Mouse (Mus musculus): ENCODE measurements around the gene S1pr2.
A peak's percentile ranks its signal among the peaks of the same experiment; 100 is the strongest.

The S1pr2 gene

DNA sequence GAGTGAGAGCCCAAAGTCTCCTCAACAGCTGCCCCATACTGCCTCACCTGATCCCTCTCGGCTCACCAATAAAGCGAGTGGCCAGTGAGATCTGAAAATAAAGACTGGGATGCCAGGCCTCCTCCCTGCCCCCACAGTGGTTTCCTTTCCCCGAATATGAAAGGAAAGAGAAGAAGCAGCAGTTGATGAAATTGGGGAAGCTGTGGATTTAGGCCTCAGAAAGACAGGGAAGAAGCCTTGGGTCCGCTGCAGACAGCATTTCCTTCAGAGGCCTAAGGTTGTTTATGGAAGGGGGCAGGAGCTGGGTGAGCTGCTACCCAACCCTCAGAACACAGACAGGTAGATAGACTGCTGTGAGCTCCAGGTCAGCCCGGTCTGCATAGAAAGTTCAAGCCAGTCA, 9.8 kb downstream of the S1pr2 start:
- no peak for DNase-seq (ENCODE audit: low read depth, low spot score)

DNA sequence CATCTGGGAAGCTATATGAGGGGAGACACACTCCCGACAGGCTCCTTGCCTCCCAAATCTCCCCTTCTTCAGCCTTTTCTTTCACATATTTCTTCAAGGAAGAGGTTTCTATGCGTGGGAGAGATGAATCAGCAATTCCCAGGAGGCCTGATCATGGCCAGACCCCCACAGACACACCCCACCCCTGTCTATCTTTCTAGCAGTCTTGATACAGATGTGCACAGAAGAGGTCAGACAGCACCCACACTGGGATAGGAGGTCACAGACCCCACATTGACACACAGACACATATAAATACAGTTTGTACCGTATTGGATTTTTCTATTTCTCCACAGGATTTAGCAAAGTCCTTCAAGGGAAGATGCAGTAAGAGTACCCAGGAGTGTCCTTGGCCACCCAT, 10.6 kb downstream of the S1pr2 start:
- DNase-seq (ENCODE audit: low read depth, low spot score) = no peak

DNA sequence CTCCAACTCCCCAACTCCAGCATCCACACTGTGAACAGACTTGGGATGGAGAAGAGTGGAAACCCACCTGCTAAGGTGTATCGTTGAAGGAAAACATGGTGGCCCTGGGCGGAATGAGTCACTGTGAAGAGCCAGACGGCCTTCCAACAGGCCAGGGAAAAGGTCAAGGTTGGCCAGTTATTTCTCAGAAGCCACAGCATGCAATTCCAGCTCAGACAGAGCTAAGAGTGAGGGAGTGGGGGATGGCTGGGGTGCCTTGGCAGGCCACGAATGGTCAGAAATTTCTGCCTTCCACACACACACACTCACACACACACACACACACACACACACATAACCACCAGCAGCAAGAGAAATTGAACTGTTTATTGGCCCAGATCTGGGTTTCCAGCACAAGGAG, 11.0 kb downstream of the S1pr2 start:
- no peak for DNase-seq (ENCODE audit: low read depth, low spot score)

DNA sequence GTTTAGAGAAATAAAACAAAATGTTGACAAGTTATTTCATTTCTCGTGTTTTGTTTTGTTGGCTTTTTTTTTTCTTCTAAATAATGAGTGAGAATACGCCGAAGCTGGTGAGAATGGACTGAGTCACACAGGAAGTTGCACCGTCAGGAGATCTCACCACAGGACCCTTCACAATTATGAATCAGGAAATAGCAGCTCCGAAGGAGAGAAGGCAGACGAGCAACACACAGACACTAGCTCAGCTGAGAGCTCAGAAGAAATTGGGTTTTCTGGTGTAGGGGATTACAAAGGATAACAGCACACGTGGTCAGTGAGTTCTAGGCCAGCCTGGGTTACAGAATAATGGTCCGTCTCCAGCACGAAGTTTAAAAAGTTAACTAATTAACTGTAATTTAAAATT, 15.0 kb downstream of the S1pr2 start:
- DNase-seq (ENCODE audit: low read depth, low spot score) = no peak

DNA sequence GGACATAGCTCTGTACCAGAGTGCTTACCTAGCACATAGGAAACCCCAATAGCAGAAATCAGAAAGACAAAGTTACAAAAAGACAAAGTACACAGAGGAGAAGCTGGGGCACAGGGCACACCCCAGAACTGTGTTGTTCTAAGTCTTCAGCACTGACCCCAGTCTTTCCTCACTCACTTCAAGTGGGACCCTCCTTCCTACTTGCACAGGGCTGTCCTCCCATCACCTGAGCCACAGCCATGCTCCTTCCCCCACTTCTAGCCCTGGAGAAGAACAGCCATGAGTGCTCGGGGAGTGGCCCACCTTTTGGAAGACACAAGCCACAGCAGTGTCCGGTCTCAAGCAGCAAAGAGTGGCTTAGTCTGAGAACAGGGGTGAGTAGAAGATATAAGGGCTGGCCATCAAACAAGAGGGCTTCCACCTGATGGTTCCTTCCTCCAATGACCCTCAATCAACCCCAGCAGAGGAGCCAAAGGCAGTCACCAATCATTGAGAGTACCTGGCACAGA, 17.1 kb downstream of the S1pr2 start, which contains the start of gene Dnmt1:
Dnmt1 (minus strand) TSS at position 459 of the 509 bp plus-strand sequence.
- DNase-seq (ENCODE audit: low read depth, low spot score) = no peak

DNA sequence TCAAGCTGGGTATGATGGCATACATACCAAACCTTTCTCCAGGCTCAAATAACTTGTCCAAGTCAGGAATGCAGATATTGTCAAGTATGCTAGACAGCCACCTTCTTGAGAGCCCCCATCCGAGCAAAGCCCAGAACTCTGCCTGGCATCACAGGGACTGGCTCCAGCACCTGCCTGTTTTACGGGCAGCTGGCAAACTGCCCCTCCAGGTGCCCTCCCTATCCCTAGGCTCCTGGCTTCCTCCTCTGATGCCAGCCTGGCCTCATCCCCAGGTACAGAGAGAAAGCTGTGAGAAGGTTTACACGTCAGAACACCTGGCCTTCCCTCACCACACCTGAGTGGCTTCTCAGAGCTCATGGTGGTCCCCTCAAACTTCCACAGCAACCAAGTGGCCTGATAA, 19.6 kb downstream of the S1pr2 start:
- DNase-seq (ENCODE audit: low read depth, low spot score) = no peak

DNA sequence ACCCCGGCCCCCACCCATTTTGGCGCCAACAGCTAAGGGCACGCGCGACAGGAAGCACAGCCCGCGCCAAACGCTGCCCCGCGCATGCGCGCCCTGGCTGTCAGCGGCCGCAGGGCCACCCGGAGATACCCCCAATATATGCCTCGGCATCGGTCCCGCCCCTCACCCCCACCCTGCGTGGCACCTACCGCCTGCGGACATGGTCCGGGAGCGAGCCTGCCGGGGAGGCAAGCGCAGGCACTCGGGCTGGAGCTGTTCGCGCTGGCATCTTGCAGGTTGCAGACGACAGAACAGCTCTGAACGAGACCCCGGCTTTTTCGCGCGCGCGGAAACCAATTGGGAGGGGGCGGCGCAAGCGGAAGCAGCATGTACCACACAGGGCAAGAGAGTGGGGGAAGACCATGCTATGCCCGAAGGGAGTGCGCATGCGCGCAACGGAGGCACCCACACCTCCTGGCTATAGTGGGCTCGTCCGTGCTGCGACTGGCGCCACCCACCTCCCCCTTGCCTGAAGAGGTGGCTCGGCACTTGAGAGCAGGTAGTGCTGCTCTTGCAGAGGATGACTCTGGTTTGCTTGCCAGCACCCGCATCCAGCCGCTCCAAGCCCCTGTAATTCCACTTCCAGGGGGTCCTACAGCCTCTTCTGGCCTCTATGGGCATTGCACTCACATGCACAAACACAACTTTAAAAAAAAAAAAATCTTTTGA, 23.9 kb downstream of the S1pr2 start:
- DNase-seq (ENCODE audit: low read depth, low spot score) = peak; percentile 97

DNA sequence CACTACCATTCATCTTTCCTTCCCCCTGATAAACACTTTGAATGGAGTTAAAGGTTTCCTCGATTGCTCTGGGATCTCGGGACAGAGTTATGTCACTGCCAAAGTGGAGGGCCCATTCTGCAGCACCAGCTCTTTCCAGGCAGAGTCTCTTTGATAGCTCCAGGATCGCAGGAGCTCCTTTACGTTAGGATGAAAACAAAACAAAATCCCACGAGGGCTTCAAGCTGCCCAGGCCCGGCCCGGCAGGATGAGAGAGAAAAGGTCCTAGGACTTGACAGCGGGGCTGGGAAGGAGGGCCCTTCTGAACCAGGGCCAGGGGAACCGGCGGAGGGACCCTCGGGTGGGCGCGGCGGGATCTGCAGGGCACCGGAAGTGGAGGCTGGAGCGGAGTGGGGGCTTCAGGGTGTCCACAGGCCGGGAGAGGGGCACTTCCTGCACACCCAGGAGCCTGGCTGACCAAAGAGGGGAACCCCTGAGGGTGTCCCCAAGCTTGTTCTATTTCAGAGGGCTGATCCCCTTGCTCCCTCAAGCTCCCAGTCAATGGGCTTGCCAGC, 24.5 kb downstream of the S1pr2 start:
- DNase-seq (ENCODE audit: low read depth, low spot score) = no peak

DNA sequence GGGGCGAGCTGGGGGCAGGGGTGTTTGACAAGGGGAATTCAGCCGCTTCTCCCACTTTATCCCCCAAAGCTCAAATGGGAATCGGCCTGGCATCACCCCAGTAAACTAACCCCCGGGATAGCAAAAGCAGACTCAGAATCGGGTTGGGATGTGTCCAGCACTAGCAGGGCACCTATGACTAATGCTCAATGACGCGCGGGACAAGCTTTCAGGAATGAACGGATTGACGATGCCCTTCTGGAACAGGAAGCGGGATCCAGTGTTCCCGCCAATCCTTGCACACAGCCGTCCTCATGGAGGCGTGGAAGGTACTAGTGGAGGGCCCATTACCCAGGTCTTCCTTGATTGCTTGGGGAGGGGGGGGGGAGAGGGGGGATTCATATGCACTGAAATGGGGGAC, 25.1 kb downstream of the S1pr2 start:
- DNase-seq (ENCODE audit: low read depth, low spot score) = no peak

DNA sequence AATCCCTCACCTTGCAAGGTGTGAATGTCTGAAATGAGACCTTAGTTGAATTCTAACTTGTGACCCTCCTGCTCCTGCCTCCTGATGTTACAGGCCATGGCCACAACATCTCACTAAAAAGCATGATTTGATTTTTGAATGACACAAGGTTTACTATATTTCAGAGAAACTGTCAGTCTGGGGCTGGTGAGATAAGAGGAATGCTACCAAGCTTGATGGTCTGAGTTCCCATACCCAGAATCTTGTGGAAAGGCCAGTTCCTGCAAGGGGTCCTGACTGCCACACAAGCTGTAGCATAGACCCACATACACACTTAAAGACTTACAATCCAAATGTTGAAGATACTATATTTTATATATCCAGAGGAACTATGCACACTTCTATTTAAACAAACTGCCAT, 26.2 kb downstream of the S1pr2 start:
- no peak for DNase-seq (ENCODE audit: low read depth, low spot score)

DNA sequence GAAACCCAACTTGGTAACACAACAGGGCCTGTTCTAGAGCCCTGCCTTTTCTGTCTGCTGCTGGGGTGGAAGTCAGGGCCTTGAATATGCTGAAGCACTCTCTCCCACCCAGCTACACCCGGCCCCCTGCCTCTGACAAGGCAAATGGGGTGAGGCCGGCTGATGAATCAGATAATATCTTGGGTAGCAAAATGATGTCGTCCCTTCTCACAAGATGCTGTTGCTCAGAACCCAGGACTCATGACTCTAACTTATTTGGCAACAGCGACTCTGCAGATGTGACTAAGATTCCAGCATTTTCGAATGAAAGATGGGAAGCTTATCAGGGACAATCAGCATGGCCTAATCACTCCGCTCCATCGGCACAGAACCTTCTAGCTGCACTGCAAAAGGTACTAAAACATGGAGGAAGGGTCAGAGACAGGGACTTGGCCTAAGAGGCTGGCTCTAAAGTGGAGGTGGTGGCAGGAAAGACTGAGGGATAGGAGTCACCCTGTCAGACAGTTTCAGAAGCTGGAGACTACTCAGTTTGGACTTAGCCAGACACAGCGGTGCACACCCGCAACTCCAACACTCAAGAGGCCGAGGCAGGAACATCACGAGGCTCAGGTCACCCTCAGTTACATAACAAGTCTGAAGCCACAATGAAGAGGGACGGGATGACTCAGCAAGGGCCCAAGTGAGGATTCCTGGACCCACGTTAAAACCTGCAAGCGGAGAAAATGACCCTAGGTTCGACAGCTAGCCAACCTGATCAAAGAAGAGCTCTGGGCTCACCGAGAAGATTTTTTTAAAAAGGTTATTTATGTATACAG, 30.3 kb downstream of the S1pr2 start:
- no peak for DNase-seq (ENCODE audit: low read depth, low spot score)

DNA sequence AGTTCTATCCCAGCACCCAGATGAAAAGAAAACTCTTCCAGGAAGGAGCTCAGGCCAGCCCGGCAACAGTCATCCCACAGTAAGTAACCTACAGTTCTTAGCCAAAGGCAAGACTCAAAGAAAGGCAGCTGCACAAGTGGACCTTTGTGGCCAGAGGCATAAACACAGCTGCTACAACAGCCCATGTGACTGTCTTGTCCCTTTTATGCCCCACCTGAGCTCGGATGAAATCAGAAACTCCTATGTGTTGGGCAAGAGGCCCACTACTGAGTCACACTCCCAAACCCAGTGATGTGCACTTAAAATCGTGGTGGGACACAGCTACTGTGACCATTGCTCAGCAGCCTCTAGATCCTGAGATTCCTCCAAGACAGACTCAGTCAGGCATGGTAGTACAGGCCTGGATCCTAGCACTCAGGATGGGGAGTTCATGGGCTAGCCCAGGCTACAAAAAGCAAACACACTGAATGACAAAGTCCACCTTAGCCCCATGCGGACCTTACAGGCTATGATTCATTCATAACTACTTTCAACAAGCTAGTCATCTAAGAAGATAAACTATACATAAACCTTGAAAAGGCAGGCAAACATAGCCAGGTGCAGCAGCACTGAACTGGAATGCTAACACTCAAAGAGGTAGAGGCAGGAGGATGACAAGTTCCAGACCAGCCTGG, 31.7 kb downstream of the S1pr2 start:
- no peak for DNase-seq (ENCODE audit: low read depth, low spot score)

DNA sequence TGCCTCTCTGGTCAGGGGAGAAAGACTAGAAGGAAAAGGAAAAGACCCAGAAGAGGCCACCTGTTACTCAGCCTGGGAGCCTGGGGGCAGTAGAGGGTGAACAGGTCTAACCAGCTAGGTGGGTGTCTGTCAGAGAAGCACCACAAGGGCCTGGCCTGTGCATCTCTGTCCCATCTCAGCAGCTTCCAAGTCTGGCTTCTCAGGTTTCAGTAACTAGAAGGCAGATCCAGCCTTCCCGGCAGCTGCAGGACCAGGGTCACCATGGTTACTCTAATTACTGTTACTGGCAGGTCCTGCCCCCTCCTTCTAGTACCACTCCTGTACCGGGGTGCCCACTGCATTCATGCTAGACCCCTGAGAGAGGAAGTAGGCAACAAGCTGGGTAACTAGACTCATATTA, 32.7 kb downstream of the S1pr2 start:
- DNase-seq (ENCODE audit: low read depth, low spot score) = no peak

DNA sequence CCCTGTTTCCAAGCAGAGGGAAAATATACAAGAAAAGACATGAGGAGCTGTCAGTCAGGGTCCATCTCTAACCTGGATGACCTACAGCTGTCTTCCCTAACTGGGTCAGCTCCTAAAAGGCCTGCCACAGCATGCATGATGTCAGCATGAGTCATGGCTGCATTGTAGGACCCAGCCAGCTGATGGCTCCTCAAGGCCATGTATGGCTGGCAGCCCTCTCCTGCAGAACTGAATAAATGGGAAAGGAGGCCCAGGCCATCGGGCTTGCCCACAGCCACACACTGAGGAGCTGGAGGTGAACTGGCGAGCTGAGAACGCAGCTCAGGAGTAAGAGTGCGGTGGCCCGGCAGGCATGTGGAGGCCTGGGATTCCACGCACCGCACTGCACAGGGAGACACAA, 33.2 kb downstream of the S1pr2 start:
- no peak for DNase-seq (ENCODE audit: low read depth, low spot score)

DNA sequence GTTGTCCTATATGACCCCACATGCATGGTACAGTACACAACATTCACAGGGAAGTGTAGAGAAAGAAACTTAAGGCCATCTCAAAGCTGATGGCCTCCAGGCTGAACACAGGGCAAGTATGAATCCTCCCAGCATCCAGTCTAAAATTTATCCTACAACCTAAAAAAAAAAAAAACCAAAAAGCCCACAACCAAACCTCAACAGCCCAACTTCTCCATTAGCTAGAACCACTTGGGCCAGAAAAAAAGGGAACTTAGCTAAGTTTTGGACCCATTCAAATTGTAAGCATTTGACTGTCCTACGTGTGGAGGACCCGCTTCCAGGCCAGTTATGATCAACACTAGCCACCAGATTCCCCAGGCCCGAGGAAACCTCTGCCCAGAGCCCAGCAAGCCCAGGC, 53.3 kb downstream of the S1pr2 start:
- DNase-seq (ENCODE audit: low read depth, low spot score) = no peak

DNA sequence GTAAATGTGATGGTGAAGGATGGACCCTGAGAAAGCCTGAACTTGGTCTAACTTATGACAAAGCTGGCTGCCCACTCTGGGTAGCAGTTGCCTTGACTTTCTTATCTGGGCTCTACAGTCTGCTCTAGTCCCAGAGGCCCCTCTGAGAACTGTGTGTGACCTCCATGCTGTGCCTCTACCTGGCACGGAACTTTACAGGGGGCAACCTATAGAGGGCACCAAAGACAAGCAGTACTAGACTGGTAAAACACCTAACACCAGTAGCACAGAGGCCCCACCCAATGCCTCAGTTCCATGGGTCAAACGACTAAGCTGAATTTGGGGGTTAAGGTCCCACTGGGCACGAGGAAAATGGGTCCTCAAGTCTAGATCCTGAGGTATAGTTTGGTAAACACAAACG, 60.4 kb downstream of the S1pr2 start:
- DNase-seq (ENCODE audit: low read depth, low spot score) = no peak

All from telencephalon, adult 2 months (tissue).